Mouse (Mus musculus): ENCODE measurements at regions not wholly inside any gene's neighbourhood (a gene's known extent, or its start where the extent isn't known, plus 50 kb on each side); places are given as distances from the start of the nearest gene placed in this dataset.

- no peaks in the 10 kb centered on the region for H3K36me3 ChIP-seq
- H3K9me3 ChIP-seq: no peaks in the 10 kb centered on the region
- 75% methylated on average over 6 of the region's 6 CpGs for WGBS
- H3K4me2 ChIP-seq (replicated peaks): no peak overlapping the region
- H3K4me1 ChIP-seq: no peaks in the 10 kb centered on the region
- no peak for ATAC-seq (ENCODE audit: low FRiP score, low read depth)
- no peak overlapping the region for H3K4me3 ChIP-seq
- no peak overlapping the region for H3K27ac ChIP-seq (replicated peaks)
- no peaks in the 10 kb centered on the region for H3K27me3 ChIP-seq
- no peak overlapping the region for H3K9ac ChIP-seq (replicated peaks)
Measured at GRCm38 (mm10) chr14:46195939-46196338, 183.3 kb upstream of the Gm15217 start.

- no peak overlapping the region for H3K9ac ChIP-seq (replicated peaks)
- H3K9me3 ChIP-seq: peaks cover 3% of the 10 kb centered on the region; the same call in 1 of the 2 replicates
- no peaks in the 10 kb centered on the region for H3K27me3 ChIP-seq
- ATAC-seq (ENCODE audit: low FRiP score, low read depth): no peak
- H3K27ac ChIP-seq (replicated peaks): no peak overlapping the region
- no peak overlapping the region for H3K4me3 ChIP-seq
- WGBS: 78% methylated on average over 4 of the region's 4 CpGs
- H3K4me2 ChIP-seq (replicated peaks): no peak overlapping the region
- H3K36me3 ChIP-seq: no peaks in the 10 kb centered on the region
- no peaks in the 10 kb centered on the region for H3K4me1 ChIP-seq
Measured at GRCm38 (mm10) chr14:46202818-46203217, 176.4 kb upstream of the Gm15217 start.

DNA sequence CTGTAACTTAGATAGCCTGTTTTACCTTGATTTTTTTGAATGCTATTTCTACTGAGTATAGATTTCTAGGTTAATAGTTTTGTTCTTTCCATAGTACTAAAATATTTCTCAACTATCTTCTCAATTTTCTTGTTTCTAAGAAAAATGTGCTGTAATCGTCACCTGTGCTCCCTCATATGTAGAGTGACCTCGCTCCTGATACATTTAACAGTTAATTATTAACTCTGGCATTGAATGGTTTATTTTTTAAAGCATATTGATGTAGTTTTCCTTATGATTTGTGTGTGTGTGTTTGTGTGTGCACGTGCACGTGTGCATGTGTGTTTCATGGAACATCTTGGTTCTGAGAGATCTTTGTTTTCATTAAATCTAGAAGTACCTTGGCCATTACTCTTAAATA is 158.7 kb upstream of the Gm15217 start:
- Histone ChIP-seq H3K4me3 (no peak overlapping the region), H3K9me3 (no peaks in the 10 kb centered on the region), H3K27ac (replicated peaks) (no peak overlapping the region), H3K9ac (replicated peaks) (no peak overlapping the region), H3K4me1 (no peaks in the 10 kb centered on the region), H3K36me3 (no peaks in the 10 kb centered on the region), H3K27me3 (no peaks in the 10 kb centered on the region), H3K4me2 (replicated peaks) (no peak overlapping the region)
- no peak for ATAC-seq (ENCODE audit: low FRiP score, low read depth)
- 92% methylated on average over 4 of the region's 4 CpGs for WGBS

DNA sequence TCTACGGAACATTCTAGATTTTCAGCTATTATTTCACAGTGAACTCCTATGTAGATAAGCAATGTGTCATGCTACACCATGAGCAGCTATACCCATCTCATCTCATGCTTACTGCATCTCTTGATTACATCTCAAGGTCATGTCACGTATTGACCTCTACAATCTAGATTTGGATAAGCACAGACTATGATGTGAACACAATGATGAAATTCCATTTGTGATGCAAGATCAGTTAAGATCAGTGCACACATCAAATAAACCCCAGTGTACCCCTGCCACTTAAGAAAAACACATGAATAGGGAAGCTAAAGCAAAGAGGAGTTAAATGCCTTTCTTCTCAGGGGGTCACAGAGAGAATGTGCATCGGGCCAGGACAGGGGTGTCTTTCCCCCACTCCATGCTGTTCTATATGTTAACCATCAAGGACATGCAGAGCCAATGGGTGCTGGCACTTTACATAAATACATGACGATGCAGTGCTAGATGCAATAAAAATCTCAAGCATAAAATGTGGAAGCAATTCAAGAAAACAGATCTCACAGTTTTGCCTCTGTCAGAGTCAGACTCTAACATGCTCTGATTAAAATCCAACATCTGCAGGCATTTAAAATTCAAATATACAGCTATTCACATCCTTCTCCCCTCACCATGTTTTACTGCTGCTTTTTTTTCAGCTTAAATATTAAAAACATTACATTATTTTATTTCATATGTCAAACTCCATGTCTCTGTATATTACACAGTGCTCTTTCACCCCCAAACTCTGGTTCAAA is 157.1 kb upstream of the Gm15217 start:
- no peaks in the 10 kb centered on the region for H3K36me3 ChIP-seq
- peaks cover 5% of the 10 kb centered on the region; the same call in 1 of the 2 replicates for H3K4me1 ChIP-seq
- H3K4me3 ChIP-seq: no peak overlapping the region
- H3K27me3 ChIP-seq: no peaks in the 10 kb centered on the region
- H3K27ac ChIP-seq (replicated peaks): no peak overlapping the region
- no peak for ATAC-seq (ENCODE audit: low FRiP score, low read depth)
- WGBS: 81% methylated on average over 4 of the region's 4 CpGs
- H3K9me3 ChIP-seq: no peaks in the 10 kb centered on the region
- no peak overlapping the region for H3K4me2 ChIP-seq (replicated peaks)
- no peak overlapping the region for H3K9ac ChIP-seq (replicated peaks)

DNA sequence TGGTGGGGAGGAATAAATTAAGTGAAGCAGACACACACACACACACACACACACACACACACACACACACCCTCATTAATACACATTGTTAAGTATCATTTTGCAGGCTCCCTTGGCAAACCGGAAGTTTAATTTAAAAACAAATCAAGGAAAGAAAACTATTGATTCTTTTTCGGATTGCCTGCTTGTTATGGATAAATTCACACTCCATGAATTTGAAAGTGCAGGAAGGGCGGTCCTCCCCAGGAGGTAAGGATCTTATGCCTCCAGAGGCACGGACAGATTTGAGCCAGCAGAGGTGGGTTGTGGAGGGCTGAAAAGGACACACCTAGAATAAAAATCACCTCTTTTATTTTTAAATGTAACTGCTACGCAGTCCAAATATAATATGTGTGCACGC is 156.2 kb upstream of the Gm15217 start:
- Histone ChIP-seq H3K4me3 (no peak overlapping the region), H3K27ac (replicated peaks) (no peak overlapping the region), H3K9ac (replicated peaks) (no peak overlapping the region), H3K4me1 (peaks cover 5% of the 10 kb centered on the region; the same call in 1 of the 2 replicates), H3K27me3 (no peaks in the 10 kb centered on the region), H3K4me2 (replicated peaks) (no peak overlapping the region), H3K36me3 (no peaks in the 10 kb centered on the region), H3K9me3 (no peaks in the 10 kb centered on the region)
- WGBS: 66% methylated on average over 6 of the region's 6 CpGs
- no peak for ATAC-seq (ENCODE audit: low FRiP score, low read depth)

- ATAC-seq (ENCODE audit: low FRiP score, low read depth): no peak
- H3K9me3 ChIP-seq: no peaks in the 10 kb centered on the region
- H3K36me3 ChIP-seq: no peaks in the 10 kb centered on the region
- no peak overlapping the region for H3K4me2 ChIP-seq (replicated peaks)
- no peak overlapping the region for H3K27ac ChIP-seq (replicated peaks)
- 79% methylated on average over 4 of the region's 4 CpGs for WGBS
- H3K4me3 ChIP-seq: no peak overlapping the region
- H3K4me1 ChIP-seq: peaks cover 5% of the 10 kb centered on the region; the same call in 1 of the 2 replicates
- H3K9ac ChIP-seq (replicated peaks): no peak overlapping the region
- no peaks in the 10 kb centered on the region for H3K27me3 ChIP-seq
Measured at GRCm38 (mm10) chr14:46224421-46224950, 154.7 kb upstream of the Gm15217 start.

GRCm38 (mm10) chr14:46225851-46226608 is 153.2 kb upstream of the Gm15217 start:
- WGBS: 58% methylated on average over 6 of the region's 6 CpGs
- Histone ChIP-seq H3K4me3 (no peak overlapping the region), H3K4me1 (peaks cover 5% of the 10 kb centered on the region; the same call in 1 of the 2 replicates), H3K4me2 (replicated peaks) (no peak overlapping the region), H3K9me3 (no peaks in the 10 kb centered on the region), H3K27ac (replicated peaks) (no peak overlapping the region), H3K9ac (replicated peaks) (no peak overlapping the region), H3K36me3 (no peaks in the 10 kb centered on the region), H3K27me3 (no peaks in the 10 kb centered on the region)
- ATAC-seq (ENCODE audit: low FRiP score, low read depth): no peak

DNA sequence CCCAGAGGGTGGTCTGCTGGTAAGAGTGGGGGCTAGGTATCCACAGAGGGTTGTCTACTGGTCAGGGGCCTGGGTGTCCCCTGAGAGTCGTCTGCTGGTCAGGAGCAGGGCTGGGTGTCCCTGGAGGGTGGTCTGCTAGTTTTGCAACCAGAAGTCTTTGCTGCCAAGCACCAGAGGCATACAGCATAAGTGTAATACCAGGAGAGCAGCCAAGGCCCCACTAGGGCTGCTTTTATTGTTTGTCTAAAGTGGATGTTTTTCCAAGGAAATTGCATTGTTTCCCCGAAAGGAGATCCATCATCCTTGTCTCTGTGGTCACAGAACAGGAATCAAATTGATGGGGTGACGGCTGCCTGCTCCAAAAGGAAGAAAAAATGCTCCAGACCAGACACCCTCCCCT is 145.2 kb upstream of the Gm15217 start:
- Histone ChIP-seq H3K9me3 (no peaks in the 10 kb centered on the region), H3K36me3 (no peaks in the 10 kb centered on the region), H3K4me1 (no peaks in the 10 kb centered on the region), H3K27me3 (no peaks in the 10 kb centered on the region), H3K4me2 (replicated peaks) (no peak overlapping the region), H3K27ac (replicated peaks) (no peak overlapping the region), H3K4me3 (no peak overlapping the region), H3K9ac (replicated peaks) (no peak overlapping the region)
- ATAC-seq (ENCODE audit: low FRiP score, low read depth): no peak
- 83% methylated on average over 3 of the region's 3 CpGs for WGBS

- H3K27me3 ChIP-seq: no peaks in the 10 kb centered on the region
- ATAC-seq (ENCODE audit: low FRiP score, low read depth): no peak
- H3K4me3 ChIP-seq: no peak overlapping the region
- 93% methylated on average over 8 of the region's 8 CpGs for WGBS
- no peaks in the 10 kb centered on the region for H3K36me3 ChIP-seq
- no peaks in the 10 kb centered on the region for H3K4me1 ChIP-seq
- no peak overlapping the region for H3K27ac ChIP-seq (replicated peaks)
- H3K9me3 ChIP-seq: no peaks in the 10 kb centered on the region
- H3K9ac ChIP-seq (replicated peaks): no peak overlapping the region
- H3K4me2 ChIP-seq (replicated peaks): no peak overlapping the region
Measured at GRCm38 (mm10) chr14:46234835-46235234, 144.4 kb upstream of the Gm15217 start.

DNA sequence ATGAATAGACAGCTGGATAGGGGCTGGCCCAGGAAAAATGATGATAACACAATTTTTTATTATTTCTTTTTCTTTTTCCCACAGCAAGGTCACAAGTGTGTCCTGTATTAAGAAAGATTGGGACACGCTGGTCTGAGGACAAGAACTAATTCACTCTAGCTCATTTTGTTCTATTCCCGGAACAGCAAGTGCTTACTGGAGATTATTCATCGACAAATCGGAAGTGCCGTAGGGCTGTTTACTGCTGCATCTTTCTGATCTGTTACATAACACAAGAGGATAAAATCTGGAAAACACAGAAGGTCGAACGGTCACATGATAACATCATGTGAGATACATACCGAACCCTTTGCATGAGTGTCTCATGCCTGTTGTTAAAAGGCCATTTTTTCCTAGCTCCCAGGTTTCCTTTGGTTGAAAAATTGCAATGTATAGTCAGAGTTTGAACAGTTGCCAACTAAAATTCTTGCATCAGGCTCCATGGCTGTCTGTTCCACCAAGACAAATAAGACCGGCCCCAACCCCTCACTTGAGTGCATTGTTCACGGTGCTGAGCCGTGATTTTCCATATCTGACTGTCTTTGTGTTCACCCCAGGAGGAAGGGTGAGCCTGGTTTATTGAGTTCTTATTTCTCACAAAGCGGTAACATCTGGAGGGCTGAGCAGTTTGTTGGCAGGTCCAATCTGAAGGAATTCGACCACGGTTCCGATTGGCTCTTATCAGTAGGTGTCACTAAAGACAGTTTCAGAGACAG is 139.0 kb upstream of the Gm15217 start:
- no peak overlapping the region for H3K4me3 ChIP-seq
- H3K4me2 ChIP-seq (replicated peaks): no peak overlapping the region
- WGBS: 86% methylated on average over 15 of the region's 15 CpGs
- H3K36me3 ChIP-seq: no peaks in the 10 kb centered on the region
- no peak overlapping the region for H3K9ac ChIP-seq (replicated peaks)
- H3K4me1 ChIP-seq: no peaks in the 10 kb centered on the region
- no peaks in the 10 kb centered on the region for H3K9me3 ChIP-seq
- H3K27me3 ChIP-seq: no peaks in the 10 kb centered on the region
- ATAC-seq (ENCODE audit: low FRiP score, low read depth): no peak
- H3K27ac ChIP-seq (replicated peaks): no peak overlapping the region

DNA sequence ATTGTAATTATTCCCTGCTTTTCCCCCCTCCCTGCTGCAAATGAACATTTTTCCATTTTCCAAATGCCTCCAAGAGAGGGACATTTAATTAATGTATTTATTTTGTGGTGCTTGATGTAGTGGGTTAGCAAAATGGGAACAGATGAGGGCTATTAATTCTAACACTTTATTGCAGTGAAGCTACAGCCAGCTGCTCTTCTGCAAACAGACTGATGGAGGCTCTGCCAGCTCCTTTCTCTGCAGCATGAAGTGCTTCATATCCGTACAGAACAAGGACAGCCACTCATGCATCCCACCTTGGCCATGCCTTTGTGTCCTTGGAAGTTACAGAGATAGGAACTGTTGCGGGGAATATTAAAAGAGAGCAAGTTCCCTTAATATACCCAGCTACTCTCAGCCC is 138.3 kb upstream of the Gm15217 start:
- Histone ChIP-seq H3K9ac (replicated peaks) (no peak overlapping the region), H3K4me1 (no peaks in the 10 kb centered on the region), H3K27ac (replicated peaks) (no peak overlapping the region), H3K4me3 (no peak overlapping the region), H3K36me3 (no peaks in the 10 kb centered on the region), H3K27me3 (no peaks in the 10 kb centered on the region), H3K9me3 (no peaks in the 10 kb centered on the region), H3K4me2 (replicated peaks) (no peak overlapping the region)
- WGBS: 81% methylated on average over 2 of the region's 2 CpGs
- ATAC-seq (ENCODE audit: low FRiP score, low read depth): no peak
